ENCODE assay signal across 1 mouse cellular context in the genomic region with DNA sequence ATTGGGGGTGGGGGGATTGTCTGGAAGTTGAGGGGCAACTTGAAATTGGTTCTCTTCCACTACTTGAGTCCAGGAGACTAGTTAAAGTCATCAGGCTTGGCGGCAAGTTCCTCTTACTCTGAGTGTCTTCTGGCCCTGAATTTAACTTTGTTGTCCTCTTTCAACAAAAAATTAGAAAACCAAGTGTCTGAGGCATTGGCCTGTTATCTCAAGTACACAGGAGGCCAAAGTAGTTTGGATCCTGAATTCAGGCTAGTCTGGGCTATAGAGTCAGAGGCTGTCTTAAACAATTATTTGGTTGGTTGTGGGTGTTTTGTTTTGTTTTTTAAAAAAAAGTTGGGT.
TF ChIP-seq lines count a peak whose summit lies in the region.

No protein-coding gene starts in this region.

TF ChIP-seq in MEL, 35 proteins besides CTCF, POLR2A, EP300 and RAD21 (continued from another document):
- TF ChIP-seq RCOR1 (IDR thresholded peaks at IDR 0.05; ENCODE audit: low read depth, low read length): no peak
